Mouse (Mus musculus) CD4-positive, CD25-positive, alpha-beta regulatory T cell, adult 9 weeks (primary cell): ENCODE results near the gene Adprhl2. TPM values are rescaled to one million over a fixed set of nuclear protein-coding genes. Genes with fewer than 3 reads are reported as not detected.

Experiments used
- polyA plus RNA-seq: library from polyadenylated mRNA; unstranded; fragments of 100-300 nt; shearing (Covaris generic); gene quantifications from one replicate; pipeline ENCODE4 v1.2.1, GENCODE M21; 2017

The Adprhl2 gene
- 14.5 TPM for polyA plus RNA-seq

GRCm38 (mm10) chr4:126321111-126321853 is at the start of gene Adprhl2:
TSS of gene Adprhl2 (minus strand) at chr4:126321703.

DNA sequence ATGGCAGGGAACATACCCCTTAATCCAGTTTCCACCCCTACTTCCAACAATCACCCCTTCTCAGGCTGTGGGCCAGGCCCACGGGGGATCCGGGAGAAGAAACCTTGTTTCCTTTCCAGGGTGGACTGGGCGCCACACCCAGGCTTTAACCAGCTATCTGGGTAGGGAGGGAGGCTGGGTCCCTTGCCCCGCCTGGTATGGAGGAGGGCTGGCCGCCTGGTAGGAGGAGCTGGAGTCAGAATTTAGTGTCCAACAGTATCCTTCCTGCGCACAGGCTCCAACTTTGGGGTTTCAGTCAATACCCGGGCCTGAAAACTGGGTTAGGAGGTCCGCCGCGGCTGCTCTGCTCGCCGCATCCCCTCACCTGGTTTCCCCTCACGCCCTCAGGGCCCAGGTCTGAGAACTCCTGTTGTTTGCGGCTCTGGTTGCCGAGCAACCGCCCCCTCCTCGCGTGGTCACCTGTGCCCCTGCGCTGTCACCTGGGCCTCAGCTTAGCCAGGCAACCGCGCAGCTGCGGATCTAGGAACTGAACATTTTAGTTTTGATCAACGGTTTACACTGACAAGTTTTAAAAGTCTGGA is 3.9 kb upstream of the Adprhl2 start, which contains the start of gene Tekt2:
Gene Tekt2 (minus strand): TSS at position 408 of the 581 bp plus-strand sequence.

GRCm38 (mm10) chr4:126286492-126286891 is 35.0 kb downstream of the Adprhl2 start, which contains the start of gene Col8a2:
TSS of gene Col8a2 (plus strand) at chr4:126286793.

Other genes with a start within 250 kb of the Adprhl2 start
- gene Lsm10, start 225.1 kb downstream of the Adprhl2 start, polyA plus RNA-seq: 70.0 TPM
- 8.3 TPM for gene Stk40, start 217.7 kb downstream of the Adprhl2 start, polyA plus RNA-seq
- 24.9 TPM for gene Eva1b, start 174.0 kb downstream of the Adprhl2 start, polyA plus RNA-seq
- gene Sh3d21, start 158.2 kb downstream of the Adprhl2 start, polyA plus RNA-seq: 0.92 TPM
- gene Thrap3, start 118.9 kb downstream of the Adprhl2 start, polyA plus RNA-seq: 267 TPM
- 4.3 TPM for gene Map7d1, start 65.4 kb downstream of the Adprhl2 start, polyA plus RNA-seq
- 124 TPM for gene Trappc3, start 59.4 kb downstream of the Adprhl2 start, polyA plus RNA-seq
- gene Col8a2, start 34.9 kb downstream of the Adprhl2 start, polyA plus RNA-seq: not detected
- not detected for gene Tekt2, start 4.0 kb upstream of the Adprhl2 start, polyA plus RNA-seq
- gene Ago3, start 107.9 kb upstream of the Adprhl2 start, polyA plus RNA-seq: 29.9 TPM
- gene Ago1, start 146.9 kb upstream of the Adprhl2 start, polyA plus RNA-seq: 4.7 TPM
- not detected for gene Ago4, start 211.8 kb upstream of the Adprhl2 start, polyA plus RNA-seq
- gene Clspn, start 235.2 kb upstream of the Adprhl2 start, polyA plus RNA-seq: 2.3 TPM